Mouse (Mus musculus) C2C12 (cell line): ENCODE results near the gene Rarb. TPM values are rescaled to one million over a fixed set of nuclear protein-coding genes. Genes with fewer than 3 reads are reported as not detected.

Experiments
- H3K27me3 ChIP-seq: one replicate; pipeline ENCODE4 v1.6.1; 2011; ENCODE audit not compliant: control insufficient read depth, insufficient read depth, insufficient read length
- H3K36me3 ChIP-seq: one replicate; pipeline ENCODE4 v1.6.1; 2011; ENCODE audit not compliant: control insufficient read depth, insufficient read depth
- H3K4me3 ChIP-seq: one replicate; pipeline ENCODE4 v1.5.1; 2011; ENCODE audit warnings: mild to moderate bottlenecking, control low read depth; ENCODE audit not compliant: poor library complexity, insufficient read depth, severe bottlenecking
- H3K79me2 ChIP-seq: one replicate; pipeline ENCODE4 v1.6.1; 2011; ENCODE audit not compliant: control insufficient read depth, insufficient read depth
- H3K79me3 ChIP-seq: one replicate; pipeline ENCODE4 v1.6.1; 2011; ENCODE audit warnings: low read depth, control low read depth
- H3ac ChIP-seq: one replicate; pipeline ENCODE3; 2011; ENCODE audit warnings: low read depth; ENCODE audit not compliant: control insufficient read depth, insufficient read length
- CEBPB ChIP-seq: IDR thresholded peaks from one replicate; pipeline ENCODE4 v1.6.1; 2011; ENCODE audit warnings: low read depth, mild to moderate bottlenecking, control low read depth, moderate library complexity
- CTCF ChIP-seq: IDR thresholded peaks from one replicate; pipeline ENCODE4 v1.5.1; 2011; ENCODE audit not compliant: control insufficient read depth, insufficient read depth, insufficient read length
- FOSL1 ChIP-seq: IDR thresholded peaks from one replicate; pipeline ENCODE4 v1.8.0; 2011; ENCODE audit warnings: mild to moderate bottlenecking, low read length; ENCODE audit not compliant: poor library complexity, insufficient read depth, severe bottlenecking
- MAX ChIP-seq: IDR thresholded peaks from one replicate; pipeline ENCODE4 v1.6.1; 2011; ENCODE audit warnings: mild to moderate bottlenecking, control low read depth
- MYOD1 ChIP-seq: IDR thresholded peaks from one replicate; pipeline ENCODE4 v1.6.1; 2011; ENCODE audit warnings: low read depth; ENCODE audit not compliant: control insufficient read depth, insufficient read length
- MYOG ChIP-seq: IDR thresholded peaks from one replicate; pipeline ENCODE4 v1.6.1; 2011; ENCODE audit not compliant: control insufficient read depth, insufficient read length; ENCODE audit errors: extremely low read depth
- USF1 ChIP-seq: IDR thresholded peaks from one replicate; pipeline ENCODE4 v1.6.1; 2011; ENCODE audit warnings: low read depth, mild to moderate bottlenecking, control low read depth, moderate library complexity
- polyA plus RNA-seq: library from polyadenylated mRNA; unstranded; fragments of >200 nt; fragmentation: generic; extraction: Trizol; gene quantifications from one replicate; pipeline ENCODE4 v1.2.1, GENCODE M21; 2012; ENCODE audit warnings: missing spikeins

Rarb gene
- polyA plus RNA-seq, 1 experiment = 0.06 TPM

GRCm38 (mm10) chr14:16815096-16815741, 3.7 kb downstream of the Rarb start:
- Histone ChIP-seq H3K79me3 (no peaks in the 10 kb centered on the region), H3ac (no peak overlapping the region), H3K27me3 (no peaks in the 10 kb centered on the region), H3K4me3 (no peak overlapping the region), H3K79me2 (no peaks in the 10 kb centered on the region), H3K36me3 (no peaks in the 10 kb centered on the region)
- TF ChIP-seq MYOG (no peak), CTCF (no peak)

GRCm38 (mm10) chr14:16806155-16806554, 12.8 kb downstream of the Rarb start:
- H3ac ChIP-seq = no peak overlapping the region
- H3K79me3 ChIP-seq = no peaks in the 10 kb centered on the region
- TF ChIP-seq MYOD1 (no peak), MYOG (no peak), CTCF (no peak), CEBPB (no peak), MAX (no peak), USF1 (no peak), FOSL1 (no peak)
- no peaks in the 10 kb centered on the region for H3K36me3 ChIP-seq
- H3K27me3 ChIP-seq = no peaks in the 10 kb centered on the region
- no peaks in the 10 kb centered on the region for H3K79me2 ChIP-seq
- no peak overlapping the region for H3K4me3 ChIP-seq

DNA sequence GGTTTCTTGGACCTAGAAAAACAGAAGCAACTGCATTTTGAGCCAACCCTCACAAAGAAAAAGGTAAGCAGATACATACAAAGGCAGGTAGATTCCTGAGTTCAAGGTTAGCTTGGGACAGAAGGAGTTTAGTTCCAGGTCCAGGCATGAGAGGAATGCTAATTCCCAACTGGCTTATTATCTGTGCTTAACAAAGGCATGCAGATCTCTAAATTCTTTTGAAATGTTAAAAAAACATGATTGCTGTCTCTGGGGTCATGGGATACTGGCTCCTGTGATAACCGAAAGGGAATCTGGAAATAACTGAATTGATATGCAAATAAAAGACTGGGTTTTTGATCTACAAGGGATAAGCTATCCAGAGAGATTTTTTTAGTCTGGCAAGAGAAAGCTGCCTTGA, 28.8 kb downstream of the Rarb start:
- no peak overlapping the region for H3ac ChIP-seq
- TF ChIP-seq CEBPB = no peak
- TF ChIP-seq MYOD1 = no peak
- no peak for TF ChIP-seq CTCF
- TF ChIP-seq FOSL1 = no peak
- TF ChIP-seq USF1 = no peak
- TF ChIP-seq MYOG = no peak
- no peak for TF ChIP-seq MAX
- no peak overlapping the region for H3K4me3 ChIP-seq
- no peaks in the 10 kb centered on the region for H3K79me3 ChIP-seq
- H3K36me3 ChIP-seq = no peaks in the 10 kb centered on the region
- no peaks in the 10 kb centered on the region for H3K27me3 ChIP-seq
- H3K79me2 ChIP-seq = no peaks in the 10 kb centered on the region

DNA sequence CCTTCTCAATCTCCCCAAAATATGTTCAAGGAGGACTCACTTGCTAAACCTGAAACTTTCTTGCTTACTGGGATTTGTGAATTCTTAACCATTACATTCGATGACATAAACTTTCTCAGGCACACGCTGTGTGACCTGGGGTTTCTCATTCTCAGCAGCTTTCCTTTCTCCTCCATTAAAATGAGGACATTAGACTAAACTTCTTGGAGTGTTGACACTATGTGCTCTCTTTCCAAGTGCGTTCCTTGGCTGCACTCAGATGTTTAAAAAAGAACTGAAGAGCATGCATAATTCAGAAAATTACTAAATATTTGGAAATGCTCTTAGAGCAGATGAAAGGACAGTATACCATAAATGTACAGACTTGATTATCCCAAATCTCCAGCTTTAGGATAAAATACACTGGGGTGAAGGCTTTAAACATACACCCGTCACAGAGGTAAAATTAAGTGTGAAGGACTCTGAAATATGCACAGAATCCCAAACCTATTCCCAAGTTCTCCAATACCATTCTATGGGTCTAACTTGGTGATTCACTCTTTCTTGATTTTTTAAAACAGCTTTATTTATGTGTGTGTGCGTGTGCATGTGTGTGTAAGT, 36.9 kb downstream of the Rarb start:
- Histone ChIP-seq H3K79me3 (no peaks in the 10 kb centered on the region), H3K4me3 (no peak overlapping the region), H3ac (no peak overlapping the region), H3K79me2 (no peaks in the 10 kb centered on the region), H3K27me3 (no peaks in the 10 kb centered on the region), H3K36me3 (no peaks in the 10 kb centered on the region)
- TF ChIP-seq FOSL1 (no peak), CEBPB (no peak), MYOD1 (no peak), MYOG (no peak), USF1 (no peak), MAX (no peak), CTCF (no peak)

GRCm38 (mm10) chr14:16776723-16777381, 42.1 kb downstream of the Rarb start:
- H3K4me3 ChIP-seq = no peak overlapping the region
- no peak for TF ChIP-seq MAX
- no peak for TF ChIP-seq CEBPB
- TF ChIP-seq CTCF = no peak
- no peak for TF ChIP-seq MYOD1
- no peak for TF ChIP-seq MYOG
- no peak for TF ChIP-seq USF1
- no peak for TF ChIP-seq FOSL1
- H3ac ChIP-seq = no peak overlapping the region
- no peaks in the 10 kb centered on the region for H3K79me2 ChIP-seq
- H3K79me3 ChIP-seq = no peaks in the 10 kb centered on the region
- no peaks in the 10 kb centered on the region for H3K27me3 ChIP-seq
- H3K36me3 ChIP-seq = no peaks in the 10 kb centered on the region
